In genomic region chr2:166426960-166427359, GRCm38 (mm10) we compare ENCODE assay signal across 8 mouse cellular contexts.
A peak's percentile ranks its signal among the peaks of the same experiment; 100 is the strongest.
DNase-seq lines count a peak whose midpoint lies in the region; ATAC-seq and TF ChIP-seq lines count a peak whose summit lies in the region.

No protein-coding gene starts in this region.

- ATAC-seq in forebrain, embryonic 16.5 days, result no peak
- peak; percentile 79 for ATAC-seq in heart, embryonic 16.5 days (replicated peaks; ENCODE audit: extremely low read depth, insufficient read depth, low FRiP score)
- ATAC-seq in limb, embryonic 14.5 days (ENCODE audit: low FRiP score, low read depth), result peak; percentile 90
- ATAC-seq in erythroid progenitor cell, adult 5-6 weeks (replicated peaks; ENCODE audit: low FRiP score, poor library complexity, severe bottlenecking), result no peak

- peaks cover 56% of the 10 kb centered on the region for H3K27me3 ChIP-seq in forebrain, embryonic 10.5 days (ENCODE audit: poor library complexity, severe bottlenecking)
- H3K27me3 ChIP-seq in forebrain, embryonic 16.5 days (replicated peaks; ENCODE audit: control insufficient read depth, insufficient read depth, low read length), result peaks cover 21% of the 10 kb centered on the region
- no peaks in the 10 kb centered on the region for H3K27me3 ChIP-seq in heart, embryonic 16.5 days (ENCODE audit: control insufficient read depth, insufficient read depth, low read length)
- no peaks in the 10 kb centered on the region for H3K27me3 ChIP-seq in limb, embryonic 14.5 days (ENCODE audit: control insufficient read depth, insufficient read depth, low read length)

- H3K36me3 ChIP-seq in forebrain, embryonic 10.5 days (replicated peaks), result no peaks in the 10 kb centered on the region
- no peaks in the 10 kb centered on the region for H3K36me3 ChIP-seq in forebrain, embryonic 16.5 days (ENCODE audit: control insufficient read depth, insufficient read depth)
- H3K36me3 ChIP-seq in heart, embryonic 16.5 days (ENCODE audit: control insufficient read depth, insufficient read depth), result no peaks in the 10 kb centered on the region
- no peaks in the 10 kb centered on the region for H3K36me3 ChIP-seq in limb, embryonic 14.5 days (ENCODE audit: control insufficient read depth, insufficient read depth, low read length)

- no peaks in the 10 kb centered on the region for H3K9me3 ChIP-seq in forebrain, embryonic 10.5 days
- H3K9me3 ChIP-seq in forebrain, embryonic 16.5 days (ENCODE audit: control insufficient read depth, low read length), result no peaks in the 10 kb centered on the region
- 0 out of 2 replicates have a peak, but pooled peaks cover 2% of the 10 kb centered on the region for H3K9me3 ChIP-seq in heart, embryonic 16.5 days (replicated peaks; ENCODE audit: control insufficient read depth, low read length)
- H3K9me3 ChIP-seq in limb, embryonic 14.5 days (ENCODE audit: control insufficient read depth, low read length), result no peaks in the 10 kb centered on the region

- DNase-seq in forebrain, embryonic 10.5 days (ENCODE audit: extremely low spot score, low spot score), result peak; percentile 57
- DNase-seq in embryo, embryonic 9.5 days (ENCODE audit: extremely low spot score), result peak; percentile 61
- peak; percentile 96 for DNase-seq in limb, embryonic 14.5 days (ENCODE audit: low spot score)
- DNase-seq in thymus, postnatal 0 days (ENCODE audit: low spot score), result no peak
- DNase-seq in right cerebral cortex, adult 18-20 months, result no peak

- no peak overlapping the region for H3K9ac ChIP-seq in forebrain, embryonic 16.5 days (replicated peaks; ENCODE audit: low read depth, low read length)
- peak overlapping the region; percentile 47 for H3K9ac ChIP-seq in heart, embryonic 16.5 days (ENCODE audit: low read length)
- no peak overlapping the region for H3K9ac ChIP-seq in limb, embryonic 14.5 days (ENCODE audit: low read depth, low read length, severe bottlenecking)

- peak overlapping the region; percentile 54 for H3K27ac ChIP-seq in forebrain, embryonic 10.5 days
- H3K27ac ChIP-seq in forebrain, embryonic 16.5 days (ENCODE audit: low read length), result no peak overlapping the region
- peak overlapping the region; percentile 88 for H3K27ac ChIP-seq in heart, embryonic 16.5 days (ENCODE audit: low read length)
- peak overlapping the region; percentile 80 for H3K27ac ChIP-seq in limb, embryonic 14.5 days (replicated peaks; ENCODE audit: low read depth, low read length)

- H3K4me2 ChIP-seq in forebrain, embryonic 16.5 days (ENCODE audit: low read length), result no peak overlapping the region
- peak overlapping the region; percentile 8; the same call in 1 of the 2 replicates for H3K4me2 ChIP-seq in heart, embryonic 16.5 days (ENCODE audit: low read depth, low read length)
- H3K4me2 ChIP-seq in limb, embryonic 14.5 days (replicated peaks; ENCODE audit: low read depth, low read length, severe bottlenecking), result 0 out of 2 replicates have a peak overlapping the region, but pooled peaks have one; percentile 14

- TF ChIP-seq POLR2A in limb, embryonic 14.5 days (IDR thresholded peaks at IDR 0.05; ENCODE audit: borderline replicate concordance, extremely low read depth, insufficient read depth, insufficient read length), result no peak

- no peak overlapping the region for H3K4me3 ChIP-seq in forebrain, embryonic 10.5 days
- H3K4me3 ChIP-seq in forebrain, embryonic 16.5 days (replicated peaks; ENCODE audit: low read length), result no peak overlapping the region
- no peak overlapping the region for H3K4me3 ChIP-seq in heart, embryonic 16.5 days (ENCODE audit: low read length)
- no peak overlapping the region for H3K4me3 ChIP-seq in limb, embryonic 14.5 days (replicated peaks; ENCODE audit: low read length)

- 52% methylated on average over 10 of the region's 10 CpGs for WGBS in forebrain, embryonic 10.5 days
- 35% methylated on average over 10 of the region's 10 CpGs for WGBS in forebrain, embryonic 16.5 days
- 9% methylated on average over 10 of the region's 10 CpGs for WGBS in heart, embryonic 16.5 days
- WGBS in limb, embryonic 14.5 days, result 2% methylated on average over 10 of the region's 10 CpGs

- peaks cover 59% of the 10 kb centered on the region for H3K4me1 ChIP-seq in forebrain, embryonic 10.5 days
- H3K4me1 ChIP-seq in forebrain, embryonic 16.5 days (replicated peaks; ENCODE audit: control insufficient read depth, insufficient read depth, low read length), result 0 out of 2 replicates have a peak, but pooled peaks cover 4% of the 10 kb centered on the region
- peaks cover 41% of the 10 kb centered on the region for H3K4me1 ChIP-seq in heart, embryonic 16.5 days (ENCODE audit: control insufficient read depth, insufficient read depth, low read length)
- peaks cover 46% of the 10 kb centered on the region for H3K4me1 ChIP-seq in limb, embryonic 14.5 days (ENCODE audit: control insufficient read depth, insufficient read depth, low read length)

Comparison
In these comparisons a context has a peak if more than half of its experiments do, and no peak if none do; other contexts are left out.
1. DNase-seq: peak in forebrain, embryonic 10.5 days (single experiment), embryo, embryonic 9.5 days (single experiment) and limb, embryonic 14.5 days (single experiment); none in thymus, postnatal 0 days (single experiment) and right cerebral cortex, adult 18-20 months (single experiment).
2. ATAC-seq: peak in heart, embryonic 16.5 days (single experiment) and limb, embryonic 14.5 days (single experiment); none in forebrain, embryonic 16.5 days (single experiment) and erythroid progenitor cell, adult 5-6 weeks (single experiment).